Mouse (Mus musculus): ENCODE measurements at regions not wholly inside any gene's neighbourhood (a gene's known extent, or its start where the extent isn't known, plus 50 kb on each side); places are given as distances from the start of the nearest gene placed in this dataset.

GRCm38 (mm10) chr13:69294483-69294882 lies 239.1 kb upstream of the Nsun2 start:
- no peak for DNase-seq (ENCODE audit: low spot score in 2 of 2)

GRCm38 (mm10) chr13:69303316-69303715 lies 230.2 kb upstream of the Nsun2 start:
- no peak for DNase-seq (ENCODE audit: low spot score in 2 of 2)

- peak in 1 of 2 experiments; percentile 9 for DNase-seq (ENCODE audit: low spot score in 2 of 2)
Observed at GRCm38 (mm10) chr13:69330412-69331000, 203.0 kb upstream of the Nsun2 start.

- no peak for DNase-seq (ENCODE audit: low spot score in 2 of 2)
Observed at GRCm38 (mm10) chr13:69331537-69332435, 201.8 kb upstream of the Nsun2 start.

- DNase-seq (ENCODE audit: low spot score in 2 of 2) = no peak
Observed at GRCm38 (mm10) chr13:69343806-69344205, 189.7 kb upstream of the Nsun2 start.

- DNase-seq (ENCODE audit: low spot score in 2 of 2) = peak in 1 of 2 experiments; percentile 44
Observed at GRCm38 (mm10) chr13:69357435-69357834, 176.1 kb upstream of the Nsun2 start.

- no peak for DNase-seq (ENCODE audit: low spot score in 2 of 2)
Observed at GRCm38 (mm10) chr13:69365880-69366490, 167.6 kb upstream of the Nsun2 start.

GRCm38 (mm10) chr13:69373101-69373815 lies 160.3 kb upstream of the Nsun2 start:
- DNase-seq (ENCODE audit: low spot score in 2 of 2) = no peak

GRCm38 (mm10) chr13:69373816-69374142 lies 159.8 kb upstream of the Nsun2 start:
- no peak for DNase-seq (ENCODE audit: low spot score in 2 of 2)

GRCm38 (mm10) chr13:69380403-69380802 lies 153.1 kb upstream of the Nsun2 start:
- no peak for DNase-seq (ENCODE audit: low spot score in 2 of 2)

- DNase-seq (ENCODE audit: low spot score in 2 of 2) = no peak
Observed at GRCm38 (mm10) chr13:69384767-69385166, 148.8 kb upstream of the Nsun2 start.

- no peak for DNase-seq (ENCODE audit: low spot score in 2 of 2)
Observed at GRCm38 (mm10) chr13:69392917-69393827, 140.4 kb upstream of the Nsun2 start.

GRCm38 (mm10) chr13:69394544-69394943 lies 139.0 kb upstream of the Nsun2 start:
- no peak for DNase-seq (ENCODE audit: low spot score in 2 of 2)

- DNase-seq (ENCODE audit: low spot score in 2 of 2) = no peak
Observed at GRCm38 (mm10) chr13:69410359-69410758, 123.2 kb upstream of the Nsun2 start.

- DNase-seq (ENCODE audit: low spot score in 2 of 2) = no peak
Observed at GRCm38 (mm10) chr13:69414813-69415212, 118.7 kb upstream of the Nsun2 start.

GRCm38 (mm10) chr13:69416726-69417125 lies 116.8 kb upstream of the Nsun2 start:
- no peak for DNase-seq (ENCODE audit: low spot score in 2 of 2)

- DNase-seq (ENCODE audit: low spot score in 2 of 2) = no peak
Observed at GRCm38 (mm10) chr13:69417855-69418478, 115.6 kb upstream of the Nsun2 start.

GRCm38 (mm10) chr13:69420166-69420565 lies 113.4 kb upstream of the Nsun2 start:
- DNase-seq (ENCODE audit: low spot score in 2 of 2) = no peak

- no peak for DNase-seq (ENCODE audit: low spot score in 2 of 2)
Observed at GRCm38 (mm10) chr13:69421966-69422365, 111.6 kb upstream of the Nsun2 start.

- no peak for DNase-seq (ENCODE audit: low spot score in 2 of 2)
Observed at GRCm38 (mm10) chr13:69426117-69426516, 107.4 kb upstream of the Nsun2 start.

GRCm38 (mm10) chr13:69429596-69429995 lies 104.0 kb upstream of the Nsun2 start:
- DNase-seq (ENCODE audit: low spot score in 2 of 2) = no peak

Data from frontal cortex, postnatal 25 days (tissue).